Mouse (Mus musculus): ENCODE measurements around the gene Nckap5l. TPM values are rescaled to one million over a fixed set of nuclear protein-coding genes. Genes with fewer than 3 reads are reported as not detected.
A peak's percentile ranks its signal among the peaks of the same experiment; 100 is the strongest.

The Nckap5l gene
- polyA plus RNA-seq, 1 experiment from 2014 or later, result 12.8 TPM

DNA sequence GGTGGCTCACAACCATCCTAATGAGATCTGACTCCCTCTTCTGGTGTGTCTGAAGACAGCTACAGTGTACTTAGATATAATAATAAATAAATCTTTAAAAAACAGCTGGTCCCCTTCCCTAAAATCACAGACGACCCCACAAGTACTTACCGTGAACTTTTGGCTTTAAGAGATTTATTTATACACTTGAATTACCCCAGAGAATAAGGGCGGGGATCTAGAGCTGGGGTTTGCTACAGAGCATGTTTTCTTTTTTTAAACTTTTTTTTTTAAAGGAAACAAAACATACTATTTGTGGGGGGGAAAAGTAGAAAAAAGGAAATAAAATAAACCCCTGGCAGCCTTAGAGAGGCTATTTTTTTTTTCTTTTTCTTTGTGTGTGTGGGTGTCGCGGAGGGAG lies 37.4 kb downstream of the Nckap5l start:
- no peaks in the 10 kb centered on the region for H3K27me3 ChIP-seq (ENCODE audit: insufficient read depth, poor library complexity, severe bottlenecking)
- no peaks in the 10 kb centered on the region for H3K9me3 ChIP-seq
- no peak for DNase-seq (ENCODE audit: low spot score)
- H3K4me1 ChIP-seq, result peaks cover 45% of the 10 kb centered on the region
- peaks cover 36% of the 10 kb centered on the region for H3K36me3 ChIP-seq
- peak overlapping the region; percentile 88 for H3K27ac ChIP-seq
- WGBS, result 56% methylated on average over 5 of the region's 5 CpGs
- peak overlapping the region; percentile 35; the same call in 1 of the 2 replicates for H3K4me3 ChIP-seq

DNA sequence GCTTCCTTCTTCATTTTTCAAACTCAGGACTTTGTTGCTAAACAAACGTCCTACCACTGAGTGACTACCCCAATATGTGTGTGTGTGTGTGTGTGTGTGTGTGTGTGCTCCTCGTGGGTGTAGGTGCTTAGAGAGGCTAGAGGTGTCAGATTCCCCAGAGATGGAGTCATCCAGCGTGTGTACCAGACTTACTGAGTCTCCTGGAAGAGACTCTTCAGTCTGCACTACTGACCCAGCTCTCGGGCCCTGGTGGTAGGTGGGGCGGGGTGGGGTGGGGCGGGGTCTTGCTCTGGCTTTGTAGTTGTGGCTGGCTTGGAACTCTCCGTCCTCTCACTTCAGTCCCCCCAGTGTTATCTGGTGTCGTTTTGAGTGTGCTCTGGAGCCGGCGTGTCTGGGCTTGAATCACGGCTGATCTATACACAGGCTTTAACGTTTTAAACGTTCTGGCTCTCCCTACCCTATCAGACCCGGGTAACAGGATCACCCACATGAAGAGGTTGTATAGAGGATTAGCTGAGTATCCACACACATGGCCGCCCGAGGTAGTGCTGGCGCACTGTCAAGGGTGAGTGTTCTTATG lies 39.8 kb downstream of the Nckap5l start:
- H3K27me3 ChIP-seq (ENCODE audit: insufficient read depth, poor library complexity, severe bottlenecking), result no peaks in the 10 kb centered on the region
- peak overlapping the region; percentile 74 for H3K27ac ChIP-seq
- DNase-seq (ENCODE audit: low spot score), result peak; percentile 83
- peaks cover 43% of the 10 kb centered on the region for H3K4me1 ChIP-seq
- 19% methylated on average over 17 of the region's 17 CpGs for WGBS
- no peaks in the 10 kb centered on the region for H3K9me3 ChIP-seq
- peaks cover 14% of the 10 kb centered on the region for H3K36me3 ChIP-seq
- H3K4me3 ChIP-seq, result 0 out of 2 replicates have a peak overlapping the region, but pooled peaks have one; percentile 18

DNA sequence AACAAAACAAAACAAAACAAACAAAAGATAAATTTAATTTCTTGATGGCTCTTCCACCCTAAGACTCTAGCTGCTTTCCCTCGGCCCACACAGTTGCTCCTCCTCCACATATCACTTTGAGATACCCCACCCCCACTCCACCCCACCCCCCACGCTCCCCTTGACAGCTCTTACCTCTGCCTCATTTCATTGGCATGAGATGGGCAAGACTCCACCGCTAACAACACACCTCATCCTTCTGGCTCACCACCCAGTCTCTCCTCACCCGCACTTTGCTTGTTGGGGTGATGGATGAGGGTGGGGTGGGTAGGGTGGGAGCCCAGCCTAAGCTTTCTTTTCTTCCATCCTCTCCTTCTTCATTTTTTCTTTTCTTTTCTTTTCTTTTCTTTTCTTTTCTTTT lies 40.6 kb downstream of the Nckap5l start:
- Histone ChIP-seq H3K9me3 (no peaks in the 10 kb centered on the region), H3K27me3 (ENCODE audit: insufficient read depth, poor library complexity, severe bottlenecking) (no peaks in the 10 kb centered on the region), H3K36me3 (peaks cover 6% of the 10 kb centered on the region; the same call in 1 of the 2 replicates), H3K4me1 (peaks cover 35% of the 10 kb centered on the region), H3K27ac (peak overlapping the region; percentile 70), H3K4me3 (no peak overlapping the region)
- no peak for DNase-seq (ENCODE audit: low spot score)
- WGBS, result 38% methylated on average over 4 of the region's 4 CpGs

DNA sequence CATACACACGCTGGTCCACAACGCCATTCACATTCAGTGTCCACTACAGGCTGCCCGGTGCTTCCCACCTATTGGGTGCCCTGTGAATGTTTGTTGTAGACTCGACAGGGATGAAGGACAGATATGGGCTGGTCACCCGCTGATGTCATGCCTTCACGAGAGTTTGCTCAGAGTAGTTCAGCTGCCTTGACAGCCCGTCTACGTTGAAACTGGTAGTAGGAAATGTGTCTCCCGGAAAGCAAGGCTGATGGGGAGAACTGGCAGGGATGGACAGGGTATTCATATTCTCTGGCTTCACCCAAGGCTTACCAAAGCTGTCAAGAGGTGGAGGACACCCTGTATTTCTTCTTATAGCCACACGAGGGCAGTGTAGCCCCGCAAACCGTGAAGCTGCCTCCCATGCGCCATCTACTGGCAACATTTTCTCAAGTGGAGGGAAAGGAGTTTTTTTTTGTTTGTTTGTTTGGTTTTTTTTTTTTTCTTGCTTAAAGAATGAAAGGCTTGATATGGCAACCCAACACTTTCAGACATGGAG lies 41.1 kb downstream of the Nckap5l start:
- H3K4me3 ChIP-seq, result no peak overlapping the region
- H3K4me1 ChIP-seq, result peaks cover 34% of the 10 kb centered on the region
- no peaks in the 10 kb centered on the region for H3K27me3 ChIP-seq (ENCODE audit: insufficient read depth, poor library complexity, severe bottlenecking)
- DNase-seq (ENCODE audit: low spot score), result peak; percentile 89
- 20% methylated on average over 13 of the region's 13 CpGs for WGBS
- no peaks in the 10 kb centered on the region for H3K9me3 ChIP-seq
- H3K27ac ChIP-seq, result peak overlapping the region; percentile 70; the same call in 1 of the 2 replicates
- H3K36me3 ChIP-seq, result peaks cover 3% of the 10 kb centered on the region; the same call in 1 of the 2 replicates

DNA sequence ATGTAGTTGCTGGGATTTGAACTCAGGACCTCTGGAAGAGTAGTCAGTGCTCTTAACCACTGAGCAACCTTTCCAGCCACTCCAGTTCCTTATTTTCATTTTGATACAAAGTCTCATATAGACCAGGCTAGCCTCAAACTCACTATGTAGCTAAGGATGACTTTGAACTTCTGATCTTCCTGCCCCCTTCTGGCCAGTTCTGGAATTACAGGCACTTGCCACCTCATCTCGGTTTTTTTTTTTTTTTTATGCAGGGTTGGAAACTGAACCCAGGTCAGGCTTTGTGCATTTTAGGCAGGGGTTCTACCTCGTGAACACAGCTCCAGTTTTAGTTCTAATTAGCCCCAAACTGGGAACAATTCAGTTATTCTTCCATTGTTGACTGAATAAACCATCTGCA lies 41.8 kb downstream of the Nckap5l start:
- no peak for DNase-seq (ENCODE audit: low spot score)

DNA sequence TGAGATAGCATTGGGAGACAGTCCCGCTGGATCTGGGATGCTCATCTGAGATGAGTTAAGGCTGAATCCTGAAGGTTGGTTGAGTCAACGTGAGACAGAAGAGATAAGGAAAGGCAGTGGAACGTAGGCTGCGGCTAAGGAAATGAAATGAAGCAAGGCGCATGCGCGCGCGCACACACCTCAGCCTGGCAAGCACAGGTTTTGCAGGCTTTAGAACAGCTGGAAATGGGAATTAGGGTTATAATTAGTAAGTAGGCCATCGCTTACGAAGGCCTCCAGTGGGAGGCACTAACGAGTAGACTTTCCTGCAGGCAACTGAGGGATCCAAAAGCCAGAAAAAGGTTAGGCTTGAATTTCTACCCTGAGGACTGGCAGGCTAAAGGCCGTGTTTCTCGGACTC lies 45.8 kb downstream of the Nckap5l start:
- Histone ChIP-seq H3K4me3 (no peak overlapping the region), H3K36me3 (peaks cover 35% of the 10 kb centered on the region), H3K27ac (no peak overlapping the region), H3K27me3 (ENCODE audit: insufficient read depth, poor library complexity, severe bottlenecking) (no peaks in the 10 kb centered on the region), H3K9me3 (no peaks in the 10 kb centered on the region), H3K4me1 (peaks cover 10% of the 10 kb centered on the region)
- no peak for DNase-seq (ENCODE audit: low spot score)
- 58% methylated on average over 14 of the region's 14 CpGs for WGBS

More for the DNA sequence above, 41.8 kb downstream of the Nckap5l start:
- 19% methylated on average over 2 of the region's 2 CpGs for WGBS
- Histone ChIP-seq H3K27ac (no peak overlapping the region), H3K36me3 (no peaks in the 10 kb centered on the region), H3K9me3 (no peaks in the 10 kb centered on the region), H3K27me3 (ENCODE audit: insufficient read depth, poor library complexity, severe bottlenecking) (no peaks in the 10 kb centered on the region), H3K4me1 (peaks cover 28% of the 10 kb centered on the region), H3K4me3 (no peak overlapping the region)

DNA sequence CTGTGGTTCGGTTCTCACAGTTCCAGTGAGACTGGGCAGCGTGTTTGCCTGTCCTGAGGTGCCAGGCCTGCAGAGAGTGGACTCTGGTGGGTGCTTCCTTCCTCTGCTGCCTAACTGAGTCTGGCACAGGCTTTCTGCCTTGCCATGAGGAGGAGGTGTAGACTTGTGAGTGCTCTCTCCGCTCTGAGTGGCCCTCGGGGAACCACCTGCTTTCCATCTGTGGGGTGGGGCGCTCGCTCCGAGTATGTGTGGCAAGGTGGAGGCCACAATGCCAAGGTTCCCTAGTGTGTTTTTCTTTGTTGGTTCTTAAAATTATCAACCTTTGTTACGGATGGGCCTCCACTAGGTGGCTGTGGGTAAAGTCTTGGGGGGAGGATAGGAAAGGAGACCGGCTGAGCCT lies 48.7 kb downstream of the Nckap5l start:
- 90% methylated on average over 9 of the region's 9 CpGs for WGBS
- peaks cover 6% of the 10 kb centered on the region for H3K4me1 ChIP-seq
- DNase-seq (ENCODE audit: low spot score), result no peak
- no peaks in the 10 kb centered on the region for H3K9me3 ChIP-seq
- H3K27ac ChIP-seq, result no peak overlapping the region
- no peaks in the 10 kb centered on the region for H3K27me3 ChIP-seq (ENCODE audit: insufficient read depth, poor library complexity, severe bottlenecking)
- no peak overlapping the region for H3K4me3 ChIP-seq
- H3K36me3 ChIP-seq, result peaks cover 64% of the 10 kb centered on the region

DNA sequence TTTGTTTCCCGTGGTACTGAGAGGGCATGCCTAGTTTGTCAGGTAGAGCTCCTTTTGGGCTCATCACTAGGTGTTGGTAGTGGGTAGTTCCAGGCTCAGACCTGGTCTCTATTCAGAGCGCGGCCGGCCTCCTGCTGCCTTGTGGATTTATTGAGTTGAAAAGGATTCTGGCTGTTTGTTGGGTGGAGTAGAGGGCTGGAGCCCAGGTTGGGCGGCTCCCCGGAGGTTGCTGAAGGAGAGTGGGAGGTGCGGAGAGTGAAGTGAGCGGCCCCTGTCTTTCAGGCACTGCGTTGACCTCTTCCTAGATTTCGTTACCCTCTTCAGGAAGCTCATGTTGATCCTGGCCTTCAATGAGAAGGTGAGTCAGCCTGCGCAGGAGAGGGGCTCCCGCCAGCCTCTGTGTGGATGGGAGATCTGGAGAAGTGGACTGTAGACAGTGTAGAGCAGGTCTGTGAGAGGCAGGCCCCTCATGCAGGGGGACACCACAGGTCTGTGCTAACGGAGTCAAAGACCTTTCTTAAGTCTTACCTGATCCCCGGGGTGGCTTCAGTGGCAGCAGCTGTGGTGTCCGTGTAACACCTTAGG lies 50.5 kb downstream of the Nckap5l start:
- H3K36me3 ChIP-seq, result peaks cover 81% of the 10 kb centered on the region
- H3K4me1 ChIP-seq, result peaks cover 6% of the 10 kb centered on the region
- H3K27me3 ChIP-seq (ENCODE audit: insufficient read depth, poor library complexity, severe bottlenecking), result no peaks in the 10 kb centered on the region
- H3K4me3 ChIP-seq, result no peak overlapping the region
- WGBS, result 91% methylated on average over 15 of the region's 15 CpGs
- no peak overlapping the region for H3K27ac ChIP-seq
- DNase-seq (ENCODE audit: low spot score), result no peak
- no peaks in the 10 kb centered on the region for H3K9me3 ChIP-seq

DNA sequence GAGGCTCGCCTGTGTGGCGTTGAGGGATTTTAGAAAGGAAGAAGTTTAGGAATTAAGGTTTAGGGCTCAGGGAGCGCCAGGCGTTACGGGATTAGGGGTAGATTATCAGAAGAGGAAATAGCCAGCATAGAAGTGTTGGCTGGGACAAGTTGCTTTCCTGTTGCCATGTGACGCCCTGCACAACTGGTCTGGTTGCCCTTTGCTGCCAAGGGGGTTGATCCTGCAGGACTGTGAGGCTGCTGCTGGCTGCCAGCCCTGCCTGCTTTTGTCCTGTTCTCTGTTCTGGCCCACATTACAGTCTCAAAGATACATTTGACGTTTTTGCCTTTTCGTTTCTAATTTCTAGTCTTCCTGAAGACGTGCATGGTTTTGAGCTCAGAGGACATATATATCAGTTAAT lies 52.4 kb downstream of the Nckap5l start:
- Histone ChIP-seq H3K27me3 (ENCODE audit: insufficient read depth, poor library complexity, severe bottlenecking) (no peaks in the 10 kb centered on the region), H3K27ac (no peak overlapping the region), H3K36me3 (peaks cover 86% of the 10 kb centered on the region), H3K9me3 (no peaks in the 10 kb centered on the region), H3K4me3 (no peak overlapping the region), H3K4me1 (peaks cover 4% of the 10 kb centered on the region)
- 83% methylated on average over 9 of the region's 9 CpGs for WGBS
- no peak for DNase-seq (ENCODE audit: low spot score)

DNA sequence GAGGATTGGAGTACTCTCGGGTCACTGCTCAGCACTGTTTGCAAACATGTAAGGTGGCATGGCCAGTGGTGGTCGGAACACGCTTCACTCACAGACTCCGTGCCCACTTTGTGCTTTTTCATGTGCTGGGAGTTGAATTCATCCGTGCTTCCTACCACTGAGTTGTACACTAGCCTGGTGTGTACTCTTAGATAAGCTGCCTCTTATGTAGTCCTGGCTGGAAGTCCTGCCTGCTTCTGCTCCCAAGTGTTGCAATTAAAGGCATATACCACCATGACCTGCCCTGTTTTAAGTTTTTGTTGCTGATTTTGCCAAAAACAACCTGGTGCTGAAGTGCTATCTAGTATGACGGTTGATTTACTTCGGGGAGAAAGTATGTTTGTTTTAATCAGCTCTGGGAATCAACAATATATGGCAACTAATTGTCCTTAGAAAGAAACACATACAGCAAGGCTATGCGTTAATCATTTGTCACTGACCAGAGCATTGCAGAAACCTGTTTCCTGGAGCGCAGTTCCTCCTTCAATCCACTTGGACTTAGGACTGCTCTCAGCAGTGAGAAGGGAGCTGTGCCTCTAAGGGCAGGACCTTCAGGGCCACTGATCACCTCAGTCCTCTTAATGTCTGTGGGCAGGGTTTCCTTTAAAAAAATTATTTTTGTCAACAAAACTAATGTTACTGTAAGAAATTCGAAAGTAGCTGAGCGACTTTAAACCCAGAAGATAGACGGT lies 54.2 kb downstream of the Nckap5l start:
- H3K4me1 ChIP-seq, result peaks cover 21% of the 10 kb centered on the region
- H3K27ac ChIP-seq, result no peak overlapping the region
- DNase-seq (ENCODE audit: low spot score), result no peak
- 89% methylated on average over 12 of the region's 12 CpGs for WGBS
- peaks cover 74% of the 10 kb centered on the region for H3K36me3 ChIP-seq
- no peaks in the 10 kb centered on the region for H3K27me3 ChIP-seq (ENCODE audit: insufficient read depth, poor library complexity, severe bottlenecking)
- no peaks in the 10 kb centered on the region for H3K9me3 ChIP-seq
- H3K4me3 ChIP-seq, result no peak overlapping the region

DNA sequence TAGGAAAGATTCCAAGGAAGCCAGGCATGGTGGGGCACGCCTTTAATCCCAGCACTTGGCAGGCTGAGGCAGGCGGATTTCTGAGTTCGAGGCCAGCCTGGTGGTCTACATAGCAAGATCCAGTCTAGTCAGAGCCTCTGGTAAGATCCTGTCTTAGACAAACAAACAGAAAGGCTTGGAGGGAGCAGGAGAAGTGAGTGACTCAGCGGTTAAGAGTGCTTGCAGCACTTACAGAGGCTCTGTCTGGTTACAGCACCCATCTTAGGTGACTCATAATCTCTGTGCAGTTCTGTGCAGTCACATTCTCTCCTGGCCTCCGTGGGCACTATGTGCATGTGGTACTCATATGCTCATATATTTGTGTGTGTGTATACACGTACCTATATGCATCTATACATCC lies 56.9 kb downstream of the Nckap5l start:
- no peak for DNase-seq (ENCODE audit: low spot score)
- WGBS, result 77% methylated on average over 6 of the region's 6 CpGs
- Histone ChIP-seq H3K27ac (no peak overlapping the region), H3K27me3 (ENCODE audit: insufficient read depth, poor library complexity, severe bottlenecking) (no peaks in the 10 kb centered on the region), H3K9me3 (no peaks in the 10 kb centered on the region), H3K4me3 (no peak overlapping the region), H3K36me3 (peaks cover 46% of the 10 kb centered on the region), H3K4me1 (peaks cover 37% of the 10 kb centered on the region)

DNA sequence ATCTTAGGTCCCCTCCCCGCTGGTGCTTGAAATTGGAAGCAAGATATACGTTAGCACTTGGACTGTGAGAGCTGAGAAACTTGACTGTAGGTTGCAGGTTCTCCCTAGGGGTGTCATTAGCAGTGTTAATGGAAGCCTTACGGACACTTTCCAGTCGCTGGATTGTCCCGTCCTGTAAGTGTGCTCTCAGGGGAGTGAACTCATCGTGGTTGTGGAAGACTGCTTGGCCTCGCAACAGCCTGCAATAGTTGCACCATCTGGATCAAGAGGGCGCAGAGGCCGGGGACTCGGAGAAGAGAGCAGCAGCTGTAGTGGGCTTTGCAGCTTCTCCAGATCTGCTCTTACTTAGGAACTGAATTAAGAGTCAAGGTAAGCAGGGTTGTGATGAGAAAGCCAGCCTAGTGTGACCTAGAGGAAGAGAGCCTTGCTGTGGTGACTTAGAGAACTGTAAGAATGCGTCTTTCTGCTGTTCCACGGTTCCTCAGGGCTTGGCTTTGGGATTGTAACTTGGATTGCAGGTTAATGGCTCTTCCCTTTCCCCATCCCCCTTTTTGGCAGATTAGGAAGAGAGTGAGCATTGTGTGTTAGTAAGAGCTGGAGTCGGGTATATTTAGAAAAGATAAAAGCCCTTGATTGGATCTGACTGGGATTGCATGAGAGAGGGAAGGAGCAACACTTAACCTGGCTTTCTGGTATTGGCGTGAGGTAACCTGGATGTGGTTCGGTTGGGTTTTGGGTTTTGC lies 57.9 kb downstream of the Nckap5l start:
- H3K9me3 ChIP-seq, result no peaks in the 10 kb centered on the region
- 69% methylated on average over 15 of the region's 15 CpGs for WGBS

More for the DNA sequence above, 57.9 kb downstream of the Nckap5l start:
- Histone ChIP-seq H3K27me3 (ENCODE audit: insufficient read depth, poor library complexity, severe bottlenecking) (no peaks in the 10 kb centered on the region), H3K27ac (peak overlapping the region; percentile 29; the same call in 1 of the 2 replicates), H3K36me3 (peaks cover 37% of the 10 kb centered on the region), H3K4me3 (no peak overlapping the region), H3K4me1 (peaks cover 46% of the 10 kb centered on the region)
- DNase-seq (ENCODE audit: low spot score), result no peak

Data from heart, embryonic 10.5 days (tissue).